Mouse (Mus musculus): ENCODE data around the gene Vsig10l. TPM values are rescaled to one million over a fixed set of nuclear protein-coding genes. Genes with fewer than 3 reads are reported as not detected.

The Vsig10l gene
- total RNA-seq, 1 experiment: 3.6 TPM

GRCm38 (mm10) chr7:43476376-43476775, 13.4 kb downstream of the Vsig10l start:
- peak overlapping the region; percentile 12 to 58; a peak in 3 of 4 replicates for H3K4me3 ChIP-seq (ENCODE audit: insufficient read depth in 1 of 2, low read depth in 1 of 2, low read length in 2 of 2, poor library complexity in 1 of 2, severe bottlenecking in 1 of 2)
- H3K9me3 ChIP-seq (ENCODE audit: control insufficient read depth, insufficient read depth, low read depth, low read length): no peaks in the 10 kb centered on the region
- no peak overlapping the region for H3K9ac ChIP-seq (ENCODE audit: insufficient read depth, low read depth, low read length, poor library complexity, severe bottlenecking)
- DNase-seq (ENCODE audit: low read depth, low spot score): no peak
- in situ Hi-C loops (cut with MboI; ENCODE audit: low sequenced_read_pairs in 2 of 2, unreplicated experiment in 2 of 2): no loop called here
- TF ChIP-seq ZC3H11A (IDR thresholded peaks at IDR 0.05; ENCODE audit: borderline replicate concordance, low read depth, low read length) (no peak), CHD2 (IDR thresholded peaks at IDR 0.05; ENCODE audit: low read depth, low read length) (no peak), MAFK (IDR thresholded peaks at IDR 0.05; ENCODE audit: insufficient read depth, low read depth, low read length) (no peak), ZNF384 (IDR thresholded peaks at IDR 0.05; ENCODE audit: low read depth, low read length) (no peak), HCFC1 (IDR thresholded peaks at IDR 0.05; ENCODE audit: borderline replicate concordance, insufficient read depth, low read length) (no peak)
- no peaks in the 10 kb centered on the region for H3K36me3 ChIP-seq (ENCODE audit: control insufficient read depth, insufficient read depth, low read length, poor library complexity, severe bottlenecking)
- no peak overlapping the region for H3K27ac ChIP-seq (ENCODE audit: insufficient read depth, low read depth, low read length, poor library complexity, severe bottlenecking)
- peaks cover 0 to 5% of the 10 kb centered on the region in 2 experiments; a peak in 1 of 4 replicates for H3K4me1 ChIP-seq (ENCODE audit: control insufficient read depth in 2 of 2, insufficient read depth in 2 of 2, low read length in 2 of 2, poor library complexity in 1 of 2)

- TF ChIP-seq CHD2 (IDR thresholded peaks at IDR 0.05; ENCODE audit: low read depth, low read length) (no peak), ZNF384 (IDR thresholded peaks at IDR 0.05; ENCODE audit: low read depth, low read length) (no peak), ZC3H11A (IDR thresholded peaks at IDR 0.05; ENCODE audit: borderline replicate concordance, low read depth, low read length) (no peak), HCFC1 (IDR thresholded peaks at IDR 0.05; ENCODE audit: borderline replicate concordance, insufficient read depth, low read length) (no peak), MAFK (IDR thresholded peaks at IDR 0.05; ENCODE audit: insufficient read depth, low read depth, low read length) (no peak)
- H3K4me3 ChIP-seq (ENCODE audit: insufficient read depth in 1 of 2, low read depth in 1 of 2, low read length in 2 of 2, poor library complexity in 1 of 2, severe bottlenecking in 1 of 2): no peak overlapping the region
- H3K9ac ChIP-seq (ENCODE audit: insufficient read depth, low read depth, low read length, poor library complexity, severe bottlenecking): no peak overlapping the region
- in situ Hi-C loops (cut with MboI; ENCODE audit: low sequenced_read_pairs in 2 of 2, unreplicated experiment in 2 of 2): no loop called here
- H3K4me1 ChIP-seq (ENCODE audit: control insufficient read depth in 2 of 2, insufficient read depth in 2 of 2, low read length in 2 of 2, poor library complexity in 1 of 2): peaks cover 0 to 6% of the 10 kb centered on the region in 2 experiments; a peak in 1 of 4 replicates
- H3K27ac ChIP-seq (ENCODE audit: insufficient read depth, low read depth, low read length, poor library complexity, severe bottlenecking): no peak overlapping the region
- no peaks in the 10 kb centered on the region for H3K36me3 ChIP-seq (ENCODE audit: control insufficient read depth, insufficient read depth, low read length, poor library complexity, severe bottlenecking)
- no peaks in the 10 kb centered on the region for H3K9me3 ChIP-seq (ENCODE audit: control insufficient read depth, insufficient read depth, low read depth, low read length)
- no peak for DNase-seq (ENCODE audit: low read depth, low spot score)
Observed at GRCm38 (mm10) chr7:43481191-43481590, 18.2 kb downstream of the Vsig10l start.

GRCm38 (mm10) chr7:43482090-43482716, 19.3 kb downstream of the Vsig10l start:
- Histone ChIP-seq H3K4me1 (ENCODE audit: control insufficient read depth in 2 of 2, insufficient read depth in 2 of 2, low read length in 2 of 2, poor library complexity in 1 of 2) (peaks cover 0 to 3% of the 10 kb centered on the region in 2 experiments; a peak in 1 of 4 replicates), H3K9ac (ENCODE audit: insufficient read depth, low read depth, low read length, poor library complexity, severe bottlenecking) (no peak overlapping the region), H3K27ac (ENCODE audit: insufficient read depth, low read depth, low read length, poor library complexity, severe bottlenecking) (no peak overlapping the region), H3K9me3 (ENCODE audit: control insufficient read depth, insufficient read depth, low read depth, low read length) (no peaks in the 10 kb centered on the region), H3K36me3 (ENCODE audit: control insufficient read depth, insufficient read depth, low read length, poor library complexity, severe bottlenecking) (no peaks in the 10 kb centered on the region), H3K4me3 (ENCODE audit: insufficient read depth in 1 of 2, low read depth in 1 of 2, low read length in 2 of 2, poor library complexity in 1 of 2, severe bottlenecking in 1 of 2) (no peak overlapping the region)
- no peak for DNase-seq (ENCODE audit: low read depth, low spot score)
- TF ChIP-seq HCFC1 (IDR thresholded peaks at IDR 0.05; ENCODE audit: borderline replicate concordance, insufficient read depth, low read length) (no peak), MAFK (IDR thresholded peaks at IDR 0.05; ENCODE audit: insufficient read depth, low read depth, low read length) (no peak), ZC3H11A (IDR thresholded peaks at IDR 0.05; ENCODE audit: borderline replicate concordance, low read depth, low read length) (no peak), ZNF384 (IDR thresholded peaks at IDR 0.05; ENCODE audit: low read depth, low read length) (no peak), CHD2 (IDR thresholded peaks at IDR 0.05; ENCODE audit: low read depth, low read length) (no peak)
- in situ Hi-C loops (cut with MboI; ENCODE audit: low sequenced_read_pairs in 2 of 2, unreplicated experiment in 2 of 2): no loop called here

- Histone ChIP-seq H3K4me1 (ENCODE audit: control insufficient read depth in 2 of 2, insufficient read depth in 2 of 2, low read length in 2 of 2, poor library complexity in 1 of 2) (peaks cover 0 to 3% of the 10 kb centered on the region in 2 experiments; a peak in 1 of 4 replicates), H3K9me3 (ENCODE audit: control insufficient read depth, insufficient read depth, low read depth, low read length) (no peaks in the 10 kb centered on the region), H3K9ac (ENCODE audit: insufficient read depth, low read depth, low read length, poor library complexity, severe bottlenecking) (no peak overlapping the region), H3K27ac (ENCODE audit: insufficient read depth, low read depth, low read length, poor library complexity, severe bottlenecking) (no peak overlapping the region), H3K36me3 (ENCODE audit: control insufficient read depth, insufficient read depth, low read length, poor library complexity, severe bottlenecking) (no peaks in the 10 kb centered on the region), H3K4me3 (ENCODE audit: insufficient read depth in 1 of 2, low read depth in 1 of 2, low read length in 2 of 2, poor library complexity in 1 of 2, severe bottlenecking in 1 of 2) (no peak overlapping the region)
- in situ Hi-C loops (cut with MboI; ENCODE audit: low sequenced_read_pairs in 2 of 2, unreplicated experiment in 2 of 2): no loop called here
- TF ChIP-seq MAFK (IDR thresholded peaks at IDR 0.05; ENCODE audit: insufficient read depth, low read depth, low read length) (no peak), CHD2 (IDR thresholded peaks at IDR 0.05; ENCODE audit: low read depth, low read length) (no peak), ZC3H11A (IDR thresholded peaks at IDR 0.05; ENCODE audit: borderline replicate concordance, low read depth, low read length) (no peak), ZNF384 (IDR thresholded peaks at IDR 0.05; ENCODE audit: low read depth, low read length) (no peak), HCFC1 (IDR thresholded peaks at IDR 0.05; ENCODE audit: borderline replicate concordance, insufficient read depth, low read length) (no peak)
- no peak for DNase-seq (ENCODE audit: low read depth, low spot score)
Observed at GRCm38 (mm10) chr7:43483236-43483635, 20.3 kb downstream of the Vsig10l start.

Data from ES-E14 (cell line).